Mouse (Mus musculus) liver, adult (tissue): ENCODE measurements around the gene Gm21973.

Experiments used
- GATA4 ChIP-seq: IDR thresholded peaks from 2 replicates; pipeline ENCODE4 v1.6.1; 2014; ENCODE audit warnings: mild to moderate bottlenecking, low read length; ENCODE audit not compliant: insufficient replicate concordance

Gene Gm21973

DNA sequence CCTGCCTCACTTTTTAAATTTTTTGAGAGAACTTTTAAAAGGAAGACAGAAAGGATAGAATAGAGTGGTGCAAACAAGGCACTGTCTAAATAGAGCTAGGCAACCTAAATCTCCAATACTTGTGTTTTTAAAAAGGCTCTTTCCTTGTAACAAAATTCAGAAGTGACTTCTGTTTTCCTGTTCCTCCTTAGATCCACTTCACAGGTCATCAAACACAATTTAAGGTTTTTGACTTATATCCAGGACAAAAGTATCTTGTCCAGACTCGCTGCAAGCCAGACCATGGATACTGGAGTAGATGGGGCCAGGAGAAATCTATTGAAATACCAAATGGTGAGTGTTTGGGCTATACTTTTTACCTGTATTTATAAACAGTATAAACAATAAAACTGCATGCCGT, at the start of gene Gm21973:
Gene Gm21973, plus strand, starts transcription at position 301 of the 400 bp plus-strand sequence.
- TF ChIP-seq GATA4 = no peak

DNA sequence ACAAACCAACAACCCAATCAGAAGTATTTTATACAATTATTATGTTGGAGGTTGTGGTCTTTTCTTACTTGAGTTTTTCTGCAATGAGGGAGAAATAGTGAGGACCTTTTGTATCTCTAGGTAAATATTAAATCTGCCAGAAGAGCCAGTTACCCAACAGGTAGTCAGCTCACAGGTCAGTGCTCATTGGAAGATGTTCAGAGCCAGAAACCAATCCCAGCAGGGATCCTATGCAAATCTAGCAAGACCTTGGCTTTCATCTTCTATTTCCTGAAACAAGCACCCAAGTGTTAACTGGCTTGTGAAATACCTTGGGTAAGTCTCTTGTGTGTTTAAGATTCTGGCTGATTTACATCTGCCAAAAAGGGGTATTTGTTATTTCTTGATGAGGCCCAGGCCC, 48.8 kb upstream of the Gm21973 start:
- no peak for TF ChIP-seq GATA4

DNA sequence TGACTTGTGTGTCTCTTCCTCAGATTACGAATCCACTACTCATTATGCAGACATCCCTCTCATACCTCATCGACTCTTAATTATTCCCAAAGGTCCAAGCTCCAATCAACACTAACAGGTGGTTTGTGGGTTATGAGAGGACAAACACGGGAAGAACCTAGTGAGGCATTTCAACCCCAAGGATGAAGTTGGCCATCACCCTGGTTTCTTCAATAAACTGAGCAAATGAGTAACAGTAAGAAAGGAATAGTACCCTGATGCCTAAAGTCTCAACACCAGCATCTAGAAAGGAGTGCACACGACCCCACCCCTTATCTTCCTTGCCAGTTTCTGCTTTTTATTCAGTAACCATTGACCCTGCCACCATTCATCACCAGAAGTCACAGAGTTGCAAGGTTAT, 47.7 kb upstream of the Gm21973 start:
- TF ChIP-seq GATA4 = no peak

DNA sequence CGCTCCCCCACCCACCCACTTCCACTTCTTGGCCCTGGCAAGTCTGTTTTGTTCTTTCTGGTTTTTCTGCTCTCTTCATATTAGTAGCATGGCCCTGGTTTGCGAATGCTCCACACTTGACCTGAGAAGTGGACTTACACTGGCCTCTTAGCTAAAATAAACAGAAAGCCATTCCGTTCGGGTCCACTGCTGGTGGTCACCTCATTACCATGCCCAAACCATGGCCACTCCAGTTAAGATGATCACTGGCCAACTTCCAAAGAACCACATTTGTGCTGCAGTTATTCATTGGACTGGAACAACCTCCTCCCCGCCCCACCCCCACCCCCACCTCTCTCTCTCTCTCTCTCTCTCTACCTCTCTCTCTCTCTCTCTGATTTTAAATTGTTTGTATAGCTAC, 43.6 kb upstream of the Gm21973 start:
- TF ChIP-seq GATA4 = no peak

DNA sequence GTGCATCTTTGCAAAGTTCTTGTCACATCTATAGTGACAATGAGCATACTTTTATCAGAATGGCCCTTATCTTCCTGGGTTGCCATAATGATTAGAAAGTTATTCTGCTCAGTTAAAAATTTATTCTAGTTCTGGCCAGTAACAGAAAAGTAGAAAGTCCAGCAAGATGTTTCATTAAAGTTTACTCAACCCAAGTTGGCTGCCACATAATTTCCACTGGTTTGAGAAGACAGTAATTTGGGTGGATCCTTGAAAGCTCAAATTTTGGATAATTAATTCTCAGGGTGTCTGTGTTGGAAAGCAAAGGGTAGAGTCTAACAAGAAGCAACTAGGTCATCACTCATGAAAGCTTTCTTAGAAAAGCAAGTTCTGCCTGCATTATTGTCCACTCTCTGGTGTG, 41.5 kb upstream of the Gm21973 start:
- TF ChIP-seq GATA4 = peak; percentile 34; the same call in 1 of the 2 replicates

DNA sequence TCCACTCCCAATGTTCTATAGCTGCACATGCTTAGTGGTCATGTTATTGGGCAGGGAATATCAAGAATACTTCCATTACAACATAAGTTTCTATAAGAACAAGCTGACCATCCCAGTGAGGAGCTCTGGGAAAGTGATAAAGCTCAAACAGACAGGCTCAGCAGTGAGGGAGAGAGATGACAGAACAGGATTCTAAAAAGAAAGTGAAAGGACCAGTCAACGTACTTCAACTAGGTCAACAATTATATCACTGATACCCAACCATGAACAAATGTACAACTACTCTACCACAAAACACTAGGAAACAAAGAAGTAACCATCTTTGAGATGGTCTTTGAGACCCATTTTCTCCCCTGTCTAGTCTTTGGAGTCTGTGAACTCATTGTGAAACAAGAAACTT, 28.6 kb upstream of the Gm21973 start:
- TF ChIP-seq GATA4 = no peak

DNA sequence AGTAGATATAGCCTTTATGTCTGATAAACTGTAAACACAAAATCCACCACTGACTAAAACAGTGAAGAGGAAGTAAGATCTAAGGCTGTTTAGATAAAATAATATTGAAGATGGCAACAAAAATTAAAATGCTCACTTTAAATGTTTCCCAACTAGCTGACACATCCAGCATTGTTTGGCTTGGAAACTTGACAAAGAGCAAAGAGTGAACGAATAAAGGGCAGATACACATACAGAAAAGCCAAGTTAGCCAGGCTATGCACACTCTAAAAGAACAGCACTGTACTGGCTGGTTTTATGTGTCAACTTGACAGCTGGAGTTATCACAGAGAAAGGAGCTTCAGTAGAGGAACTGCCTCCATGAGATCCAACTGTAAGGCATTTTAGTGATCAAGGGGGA, 27.1 kb upstream of the Gm21973 start:
- TF ChIP-seq GATA4 = no peak

DNA sequence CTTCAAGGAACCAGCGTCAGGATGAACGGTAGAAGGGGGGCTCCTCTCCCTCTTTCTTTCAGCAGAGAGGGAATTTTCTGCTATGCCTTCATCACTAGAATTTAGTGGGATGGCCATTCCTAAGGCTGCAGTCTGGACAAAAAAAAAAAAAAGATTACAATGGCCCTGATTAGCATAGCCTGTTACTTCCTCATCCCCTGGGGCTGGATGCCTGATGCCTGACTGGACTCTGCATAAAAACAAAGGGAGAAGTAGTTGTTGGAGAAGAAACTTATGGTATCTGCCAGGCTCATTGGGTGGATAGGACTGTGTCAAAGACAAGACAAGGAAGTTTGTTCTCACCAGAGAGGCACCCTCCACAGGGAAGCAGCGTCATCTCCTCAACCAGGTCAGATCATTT, 25.7 kb upstream of the Gm21973 start:
- no peak for TF ChIP-seq GATA4

DNA sequence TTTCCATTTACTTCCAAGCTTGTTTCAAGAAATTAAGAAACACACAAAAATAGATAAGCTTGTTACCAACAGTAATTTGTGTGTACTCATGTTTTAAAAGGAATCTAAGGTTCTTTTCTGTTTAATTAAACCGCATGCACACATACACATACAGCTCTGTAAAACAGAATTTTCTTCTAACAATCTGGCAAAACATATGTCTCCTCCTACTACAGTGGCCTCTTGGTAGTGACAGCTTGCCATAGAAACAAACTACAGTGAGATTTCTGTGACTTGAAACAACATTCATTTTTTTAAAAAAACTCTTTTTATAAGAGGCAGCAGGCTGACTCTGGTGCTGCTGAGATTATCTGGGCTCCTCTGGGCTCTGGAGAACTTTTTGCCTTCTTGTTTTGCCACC, 18.7 kb upstream of the Gm21973 start:
- TF ChIP-seq GATA4 = no peak

DNA sequence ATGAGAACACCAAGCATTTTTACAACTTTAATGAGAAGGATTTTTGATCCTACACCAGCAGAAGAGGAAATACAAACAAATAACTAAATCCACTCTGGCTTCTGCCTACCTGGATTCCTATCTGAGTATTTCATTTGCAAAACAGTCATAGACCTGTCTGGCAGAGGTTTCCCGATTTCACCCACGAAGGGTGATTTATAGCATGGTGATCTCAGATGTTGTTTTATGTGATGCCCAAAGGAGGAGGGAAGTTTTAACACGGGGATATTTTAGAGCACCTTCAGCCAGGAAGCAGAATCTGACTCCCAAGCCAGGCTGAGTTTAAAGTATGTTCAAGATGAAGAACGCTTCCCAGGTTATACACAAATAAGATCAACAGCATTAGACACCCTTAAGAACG, 13.4 kb upstream of the Gm21973 start:
- TF ChIP-seq GATA4 = no peak

DNA sequence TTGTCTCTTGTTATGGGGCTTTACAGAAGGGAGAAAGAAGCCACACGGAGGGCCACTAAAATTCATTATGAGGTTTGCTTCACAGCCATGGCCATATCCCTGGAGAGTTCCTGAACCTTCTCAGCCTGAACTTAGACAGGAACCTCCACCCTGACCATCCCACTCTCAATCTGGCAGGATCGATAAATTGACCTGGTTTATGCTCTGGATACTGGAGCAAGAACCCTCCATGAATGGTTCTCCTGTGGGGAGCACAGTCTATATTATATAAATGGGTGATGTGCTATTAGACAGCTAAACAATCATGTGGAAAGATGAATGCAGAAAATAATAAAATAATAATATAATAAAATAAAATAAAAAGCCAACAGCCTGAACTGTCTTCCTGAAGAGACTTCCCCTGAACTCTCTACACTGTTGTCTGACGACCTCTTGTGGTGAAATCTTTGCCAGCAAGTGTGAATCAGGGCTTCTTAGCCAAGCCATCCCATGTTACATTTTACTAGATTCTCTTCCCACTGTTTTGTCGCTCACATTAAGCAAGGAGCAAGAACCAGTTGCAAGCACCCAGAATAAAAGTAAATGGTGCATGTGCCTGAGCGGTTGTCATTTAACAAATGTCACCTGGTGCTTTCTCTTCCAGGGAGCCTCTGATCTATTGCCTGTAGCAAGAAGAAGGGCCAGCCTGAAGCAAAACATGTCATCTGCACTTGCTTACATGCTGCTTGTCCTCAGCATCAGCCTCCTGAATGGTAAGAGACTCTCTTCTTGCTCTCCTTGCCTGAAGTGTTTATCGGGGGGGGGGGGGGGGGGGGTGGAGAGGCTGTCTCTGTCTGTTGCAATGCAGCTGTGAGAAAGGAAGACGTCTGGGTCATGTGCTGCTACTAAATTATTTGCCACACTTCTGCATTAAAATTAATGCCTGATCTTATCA, 11.4 kb upstream of the Gm21973 start:
- no peak for TF ChIP-seq GATA4

DNA sequence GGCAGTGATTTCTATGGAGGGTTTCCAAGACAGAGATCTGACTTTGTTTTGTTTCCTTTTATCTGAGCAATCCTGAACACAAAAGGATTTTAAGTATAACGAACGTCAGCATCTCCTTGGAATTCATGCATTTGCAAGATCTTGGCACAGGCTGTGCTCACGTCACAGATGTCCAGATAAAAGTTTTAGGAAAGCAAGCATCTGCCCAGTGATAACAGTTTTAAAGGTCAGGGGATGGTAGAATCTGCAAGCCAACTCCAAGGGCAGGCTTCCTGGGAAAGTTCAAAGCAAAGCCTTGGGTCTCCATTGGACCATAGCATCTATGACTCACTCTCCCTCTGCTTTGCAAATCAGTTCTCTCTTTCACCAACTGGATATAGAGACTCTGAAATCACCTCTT, 5.4 kb downstream of the Gm21973 start:
- no peak for TF ChIP-seq GATA4

DNA sequence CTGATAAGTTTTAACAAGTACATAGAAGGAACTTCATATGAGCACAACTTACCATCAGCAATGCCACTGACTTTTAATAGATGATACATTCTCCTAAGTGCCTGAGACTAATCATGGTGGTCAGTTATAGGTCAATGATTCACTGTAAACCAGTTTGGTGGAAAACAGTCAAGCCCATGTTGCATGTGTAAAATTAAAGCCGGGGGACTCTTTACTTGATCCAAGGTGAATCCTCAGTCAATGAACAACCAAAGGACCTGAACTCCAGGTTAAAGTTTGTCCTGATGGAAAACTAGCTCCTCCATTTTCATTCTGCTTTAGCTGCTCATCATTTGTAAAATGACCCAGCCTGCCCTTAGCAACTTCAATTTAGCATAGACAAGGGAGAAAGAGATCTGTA, 7.4 kb downstream of the Gm21973 start:
- TF ChIP-seq GATA4 = no peak

DNA sequence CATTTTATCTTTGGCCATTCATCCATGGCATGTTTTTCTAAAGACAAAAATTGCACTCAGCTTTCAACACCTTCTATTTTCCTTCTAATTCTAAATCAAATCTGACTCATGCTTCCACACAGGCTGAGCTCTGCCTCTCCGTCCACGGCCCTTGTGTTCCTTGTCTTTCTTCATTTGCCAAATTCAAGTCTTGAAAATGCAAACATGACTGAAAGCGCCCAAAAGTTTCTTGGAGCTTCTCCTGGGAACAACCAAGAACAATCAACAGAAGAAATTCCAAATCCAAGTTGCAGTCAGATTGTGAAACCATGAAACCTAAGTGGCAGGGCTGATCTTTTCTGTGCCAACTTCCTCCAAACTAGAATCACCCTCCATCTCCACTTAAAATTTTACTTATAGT, 13.4 kb downstream of the Gm21973 start:
- no peak for TF ChIP-seq GATA4

DNA sequence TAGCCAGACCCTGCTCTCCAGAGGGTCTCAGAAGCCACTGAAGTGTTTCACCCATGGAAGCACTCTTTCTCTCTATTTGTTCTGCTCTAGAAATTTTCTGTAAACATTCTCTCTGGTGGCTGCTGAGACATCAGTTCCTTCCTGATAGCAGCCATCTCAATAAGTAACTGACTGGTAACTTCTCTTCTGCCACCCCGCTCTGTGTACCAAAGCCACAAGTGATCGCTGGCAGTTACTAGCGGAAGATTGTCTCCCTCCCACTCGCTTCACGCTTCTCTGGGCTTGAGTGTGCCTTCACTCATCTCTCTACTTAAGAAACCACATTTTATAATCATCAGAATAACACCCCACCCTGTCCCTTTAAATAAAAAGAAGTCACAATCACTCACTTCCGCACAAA, 21.9 kb downstream of the Gm21973 start:
- TF ChIP-seq GATA4 = no peak

DNA sequence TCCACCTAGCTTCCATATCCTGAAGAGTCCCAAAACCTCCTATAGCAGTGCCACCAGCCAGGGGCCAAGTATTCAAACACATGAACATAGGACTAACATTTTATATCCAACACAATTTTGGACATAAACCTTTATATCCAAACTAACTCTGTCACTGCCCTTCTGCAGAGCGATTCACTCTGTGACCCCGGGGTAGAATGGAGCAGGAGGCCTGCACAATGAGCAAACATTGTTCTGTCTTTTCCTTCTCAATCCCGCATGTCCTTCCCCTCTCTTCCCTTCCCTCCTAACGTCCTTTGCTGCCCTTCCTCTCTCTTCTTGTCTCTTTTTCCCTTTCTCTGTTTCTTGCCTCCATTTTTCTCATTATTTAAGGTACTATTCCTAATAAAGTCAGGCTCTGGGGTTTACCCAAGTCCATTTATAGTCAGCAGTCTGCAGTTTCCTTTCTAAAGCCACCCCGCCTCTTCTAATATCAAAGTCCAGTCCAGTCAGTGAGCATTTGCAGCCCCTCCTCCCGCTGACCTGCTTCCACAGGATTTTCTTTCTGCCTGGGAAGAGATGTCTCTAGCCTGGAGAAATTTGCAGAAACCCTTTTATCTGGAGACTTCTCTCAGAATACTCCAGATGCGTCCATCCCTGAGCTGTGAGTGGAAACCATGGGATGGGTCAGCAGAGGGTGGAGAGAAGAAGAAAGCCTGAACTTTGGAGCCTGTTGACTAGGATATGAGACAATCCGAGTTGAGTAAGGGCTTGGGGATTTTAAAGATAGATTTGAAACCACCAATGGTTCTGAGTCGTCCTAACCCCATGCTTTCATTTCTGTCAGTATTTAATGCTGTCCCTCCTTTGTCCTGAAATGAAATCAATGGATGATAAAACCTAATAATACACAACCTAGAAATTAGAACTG, 33.1 kb downstream of the Gm21973 start, which contains the start of gene Agxt2:
Gene Agxt2, plus strand, starts transcription at position 494 of the 910 bp plus-strand sequence.
- no peak for TF ChIP-seq GATA4

DNA sequence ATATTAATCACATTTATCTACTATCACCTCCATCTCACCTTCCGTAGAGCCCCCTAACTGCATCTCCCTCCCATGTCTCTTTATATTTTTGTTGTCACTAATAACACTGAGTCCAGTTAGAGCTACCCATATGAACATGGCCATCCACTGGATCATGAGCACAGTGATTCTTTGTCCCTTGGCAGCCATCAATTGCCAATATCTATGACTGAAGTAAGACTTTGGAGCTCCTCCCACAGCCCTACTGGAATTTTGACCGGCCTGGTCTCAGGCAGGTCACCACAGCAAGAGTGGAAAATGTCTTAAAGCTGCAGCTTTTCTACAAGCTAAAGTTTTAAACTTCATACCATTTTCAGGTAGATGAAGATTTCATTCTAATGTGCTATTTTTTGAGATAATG, 41.2 kb downstream of the Gm21973 start:
- no peak for TF ChIP-seq GATA4

DNA sequence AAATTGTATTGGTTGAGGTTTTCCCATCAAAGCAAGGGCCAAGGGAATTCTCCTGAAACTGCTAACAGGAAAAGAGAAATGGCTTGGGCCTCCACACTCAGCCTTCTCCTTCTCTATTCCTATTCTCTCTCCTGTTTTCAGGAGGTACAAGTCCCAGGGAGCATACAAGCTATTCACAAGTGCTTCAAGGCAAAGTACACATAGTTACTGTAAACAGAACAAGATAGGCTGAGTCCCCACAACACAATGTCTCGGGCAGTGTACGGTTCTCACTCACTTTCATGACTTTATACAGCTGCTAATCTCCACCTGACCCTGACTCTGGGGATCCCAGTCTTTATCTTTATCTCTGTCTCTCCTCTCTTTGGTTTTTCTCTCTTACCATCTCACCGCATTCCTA, 50.2 kb downstream of the Gm21973 start:
- no peak for TF ChIP-seq GATA4
